Mouse (Mus musculus) adrenal gland, adult 2 months (tissue): ENCODE measurements around the gene Scube3. TPM values are rescaled to one million over a fixed set of nuclear protein-coding genes. Genes with fewer than 3 reads are reported as not detected.
"Not testable (repeated sequence)": the region's sequence is repeated elsewhere in the genome, so short reads cannot be mapped to it uniquely, and the experiment has no call there.

ENCODE experiments used
- DNase-seq: peaks from one replicate; pipeline ENCODE4 v3.0.0; 2021
- polyA plus RNA-seq: library from polyadenylated mRNA; depleted of rRNA; stranded (reverse); fragments of >200 nt; gene quantifications from 2 replicates; pipeline ENCODE4 v1.2.3, GENCODE M21; 2012; rRNA removed
- total RNA-seq, 2 experiments: library from RNA; stranded (reverse); gene quantifications; 2 replicates each; pipeline ENCODE4 v1.2.3; 2021

Scube3 gene
- total and polyA plus RNA-seq, 3 experiments = 9.8 to 33.1 (median 16.7) TPM

DNA sequence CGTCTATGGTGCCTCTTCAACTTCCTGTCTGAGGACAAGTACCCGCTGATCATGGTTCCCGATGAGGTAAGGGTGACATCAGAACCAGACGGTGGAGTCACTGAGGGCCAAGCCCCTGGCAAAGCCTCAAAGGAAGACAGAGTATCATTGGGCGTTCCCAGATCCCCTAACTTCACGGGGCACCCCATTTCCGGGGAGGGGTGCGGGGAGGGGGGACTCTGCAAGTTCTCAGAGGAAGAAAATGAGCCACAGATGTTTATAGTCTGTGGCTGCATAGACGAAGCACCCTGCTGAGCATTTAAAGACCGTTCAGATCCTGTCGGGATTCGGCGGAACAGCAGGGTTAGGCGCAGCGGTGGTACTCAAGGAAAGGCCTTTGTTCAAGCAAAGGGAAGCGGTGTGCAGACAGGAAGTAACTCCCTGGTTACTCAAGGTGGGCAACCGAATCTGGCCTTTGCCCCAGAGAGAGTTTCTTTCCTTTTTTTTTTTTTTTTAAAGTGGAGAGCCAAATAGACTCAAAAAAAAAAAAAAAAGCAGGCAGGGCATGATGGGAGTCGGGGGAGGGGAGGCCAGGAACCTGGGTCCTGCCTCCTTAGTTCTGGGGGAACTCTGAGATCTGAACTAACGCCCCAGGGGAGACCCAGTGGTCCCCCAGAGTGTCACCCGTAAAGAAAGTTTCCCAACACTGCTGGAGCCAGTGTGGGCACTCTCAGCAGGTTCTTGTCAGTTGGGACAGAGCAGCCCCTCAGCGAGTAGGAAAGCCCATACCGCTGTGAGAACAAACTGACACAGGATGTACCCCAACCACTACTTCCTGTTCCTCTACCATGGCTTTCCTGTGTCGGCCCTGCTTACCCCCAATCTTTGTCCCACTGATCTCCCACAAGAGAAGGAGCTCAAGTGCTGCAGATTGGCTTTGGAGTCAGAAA is 76.0 kb downstream of the Scube3 start:
- DNase-seq = no peak

DNA sequence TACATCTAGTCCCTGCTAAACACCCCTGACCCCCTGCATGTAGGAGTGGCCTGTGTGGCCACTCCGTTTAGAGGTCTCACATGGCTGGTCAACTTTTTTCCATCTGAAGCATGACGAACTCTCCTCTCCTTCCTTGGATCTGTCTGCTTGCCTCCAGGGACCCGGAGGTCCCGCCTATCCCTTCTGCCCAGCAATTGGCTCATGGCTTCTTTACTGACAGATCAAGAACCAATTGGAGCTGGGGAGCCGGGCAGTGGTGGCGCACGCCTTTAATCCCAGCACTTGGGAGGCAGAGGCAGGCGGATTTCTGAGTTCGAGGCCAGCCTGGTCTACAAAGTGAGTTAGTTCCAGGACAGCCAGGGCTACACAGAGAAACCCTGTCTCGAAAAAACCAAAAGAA is 80.5 kb downstream of the Scube3 start:
- DNase-seq = not testable (repeated sequence)

DNA sequence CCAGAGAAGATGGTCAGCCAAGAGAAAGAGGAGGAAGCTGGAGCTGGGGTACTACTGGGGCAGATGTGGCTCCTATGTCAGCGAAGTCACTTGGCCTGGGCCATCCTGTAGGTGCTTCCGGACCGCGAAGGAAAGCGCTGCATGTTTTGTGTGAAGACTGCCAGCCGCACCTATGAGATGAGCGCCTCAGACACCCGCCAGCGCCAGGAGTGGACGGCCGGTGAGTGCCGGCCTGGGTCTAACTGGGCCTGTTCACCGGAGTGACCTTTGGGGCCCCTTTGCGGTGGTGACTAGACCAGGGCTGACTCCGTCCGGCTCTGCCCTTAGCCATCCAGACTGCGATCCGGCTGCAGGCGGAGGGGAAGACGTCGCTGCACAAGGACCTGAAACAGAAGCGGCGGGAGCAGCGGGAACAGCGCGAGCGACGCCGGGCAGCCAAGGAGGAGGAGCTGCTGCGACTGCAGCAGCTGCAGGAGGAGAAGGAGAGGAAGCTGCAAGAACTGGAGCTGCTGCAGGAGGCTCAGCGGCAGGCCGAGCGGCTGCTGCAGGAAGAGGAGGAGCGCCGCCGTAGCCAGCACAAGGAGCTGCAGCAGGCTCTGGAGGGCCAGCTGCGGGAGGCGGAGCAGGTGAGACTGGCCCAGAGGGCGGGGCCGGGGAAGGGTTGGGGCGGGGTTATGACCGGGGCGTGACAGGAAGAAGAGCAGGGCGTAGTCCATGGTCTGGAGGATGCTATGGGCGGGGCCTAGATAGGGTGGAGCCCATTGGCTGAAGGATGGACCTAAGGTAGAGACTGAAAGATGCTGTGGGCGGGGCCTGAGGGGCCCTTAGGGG is 81.8 kb downstream of the Scube3 start:
- peak; percentile 97 for DNase-seq

Other genes starting within 250 kb of the Scube3 start
- 10 to 100 TPM; 23.5 to 24.9 TPM for gene Anks1, start 232.8 kb upstream of the Scube3 start, total RNA-seq
- 41.3 and 44.8 TPM in 2 replicates for gene Anks1, start 232.8 kb upstream of the Scube3 start, polyA plus RNA-seq
- gene Taf11, start 232.3 kb upstream of the Scube3 start, total RNA-seq = 10 to 100 TPM; 17.7 to 30.9 TPM
- gene Taf11, start 232.3 kb upstream of the Scube3 start, polyA plus RNA-seq = 7.4 and 8.3 TPM in 2 replicates
- gene Tcp11, start 61.5 kb upstream of the Scube3 start, total RNA-seq = under 1 TPM in 1 of 2 experiments, not detected in 1; 0.24 TPM
- gene Tcp11, start 61.5 kb upstream of the Scube3 start, polyA plus RNA-seq = 0.08 TPM in 1 of 2 replicates, not detected in the other
- gene Zfp523, start 35.0 kb downstream of the Scube3 start, total RNA-seq = 10 to 100 TPM; 31.3 to 39.2 TPM
- 118 and 122 TPM in 2 replicates for gene Zfp523, start 35.0 kb downstream of the Scube3 start, polyA plus RNA-seq
- gene Def6, start 65.6 kb downstream of the Scube3 start, total RNA-seq = 1 to 10 TPM; 1.5 to 1.8 TPM
- 2.8 and 3.3 TPM in 2 replicates for gene Def6, start 65.6 kb downstream of the Scube3 start, polyA plus RNA-seq
- 10 to 100 TPM; 39.3 to 60.3 TPM for gene Ppard, start 90.6 kb downstream of the Scube3 start, total RNA-seq
- 58.0 and 65.5 TPM in 2 replicates for gene Ppard, start 90.6 kb downstream of the Scube3 start, polyA plus RNA-seq
- gene Fance, start 171.4 kb downstream of the Scube3 start, total RNA-seq = 10 to 100 TPM; 19.5 to 22.5 TPM
- 27.8 and 31.5 TPM in 2 replicates for gene Fance, start 171.4 kb downstream of the Scube3 start, polyA plus RNA-seq
- 100 to 1,000 TPM; 826 to 935 TPM for gene Rpl10a, start 186.3 kb downstream of the Scube3 start, total RNA-seq
- 2,217 and 2,897 TPM in 2 replicates for gene Rpl10a, start 186.3 kb downstream of the Scube3 start, polyA plus RNA-seq
- 10 to 100 TPM in 1 of 2 experiments, 1 to 10 TPM in 1; 8.6 to 12.5 TPM for gene Tead3, start 208.7 kb downstream of the Scube3 start, total RNA-seq
- 15.9 and 17.6 TPM in 2 replicates for gene Tead3, start 208.7 kb downstream of the Scube3 start, polyA plus RNA-seq
- gene Tulp1, start 223.1 kb downstream of the Scube3 start, total RNA-seq = not detected
- 0.49 and 0.91 TPM in 2 replicates for gene Tulp1, start 223.1 kb downstream of the Scube3 start, polyA plus RNA-seq